Mouse (Mus musculus): ENCODE measurements at regions not wholly inside any gene's neighbourhood (a gene's known extent, or its start where the extent isn't known, plus 50 kb on each side); places are given as distances from the start of the nearest gene placed in this dataset.

DNA sequence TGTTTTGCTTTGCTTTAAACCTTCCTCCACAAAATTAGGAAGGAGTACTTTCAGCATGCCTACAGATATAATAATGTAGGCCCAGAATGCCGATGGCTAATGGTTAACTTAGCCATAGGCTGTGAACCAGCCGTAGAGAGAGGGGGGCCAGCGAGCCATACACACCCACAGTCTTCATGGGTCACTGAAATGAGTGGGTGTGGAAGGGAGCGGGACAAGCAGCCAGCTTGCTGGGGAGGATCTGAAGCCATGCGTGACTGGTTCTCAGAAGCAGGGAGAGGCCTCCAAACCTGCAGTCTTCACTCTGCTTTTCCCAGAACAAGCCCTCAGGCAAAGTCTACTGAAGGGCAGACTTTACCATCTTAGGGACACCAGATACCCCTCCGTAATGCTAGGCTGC is 50.8 kb upstream of the Ptpn13 start:
- intact Hi-C loops (cut with DNase I): no loop called here

DNA sequence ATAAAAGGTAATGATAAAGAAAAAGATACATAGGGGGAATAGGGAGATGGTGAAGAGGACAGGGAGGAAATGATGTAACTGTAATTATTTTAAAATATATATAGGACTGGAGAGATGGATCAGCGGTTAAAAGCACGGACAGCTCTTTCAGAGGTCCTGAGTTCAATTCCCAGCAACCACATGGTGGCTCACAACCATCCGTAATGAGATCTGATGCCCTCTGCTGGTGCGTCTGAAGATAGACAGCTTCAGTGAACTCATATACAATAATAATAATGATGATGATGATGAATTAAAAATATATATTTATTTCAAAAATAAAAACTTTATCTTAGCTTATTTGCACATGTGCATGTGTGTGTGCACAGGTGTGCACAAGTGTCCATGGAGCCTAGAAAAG is 51.9 kb upstream of the Ptpn13 start:
- intact Hi-C loops (cut with DNase I): no loop called here

DNA sequence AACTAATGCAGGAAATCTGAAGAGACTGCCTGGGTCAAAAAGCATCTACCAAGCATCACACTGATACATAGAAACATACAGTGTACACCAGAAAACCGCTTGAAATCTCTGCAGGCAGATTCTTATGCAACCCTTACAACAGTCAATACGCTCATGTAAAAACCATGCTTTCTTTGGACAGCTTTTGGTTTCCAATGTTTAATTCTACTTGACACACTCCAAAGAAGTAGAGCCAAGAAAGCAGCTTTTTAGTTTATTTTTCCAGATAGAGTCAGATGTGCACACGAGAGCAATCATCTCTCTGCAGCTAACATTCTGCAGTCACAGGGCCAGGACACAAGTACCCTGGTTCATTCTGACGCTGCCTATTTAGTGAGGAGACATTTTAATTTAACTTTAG is 54.5 kb upstream of the Ptpn13 start:
- intact Hi-C loops (cut with DNase I): no loop called here

DNA sequence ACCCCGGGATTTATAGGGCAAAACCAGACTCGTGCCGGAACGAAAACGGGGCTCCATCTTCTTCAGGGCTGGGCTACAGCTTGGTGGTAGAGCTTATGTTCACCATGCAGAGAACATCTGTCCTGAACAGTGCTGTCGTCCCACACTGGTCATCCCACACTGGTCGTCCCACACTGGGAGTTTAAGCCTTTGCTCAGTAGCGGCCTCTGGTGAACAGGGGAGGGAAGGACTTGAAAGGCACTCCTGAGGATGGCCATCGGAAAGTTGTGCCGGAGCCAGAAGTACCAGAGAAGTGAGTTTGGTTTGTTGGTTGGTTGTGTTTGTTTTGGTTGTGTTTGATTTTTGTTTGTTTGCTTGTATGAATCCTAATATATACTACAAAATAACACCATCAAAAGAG is 56.0 kb upstream of the Ptpn13 start:
- intact Hi-C loops (cut with DNase I): no loop called here

DNA sequence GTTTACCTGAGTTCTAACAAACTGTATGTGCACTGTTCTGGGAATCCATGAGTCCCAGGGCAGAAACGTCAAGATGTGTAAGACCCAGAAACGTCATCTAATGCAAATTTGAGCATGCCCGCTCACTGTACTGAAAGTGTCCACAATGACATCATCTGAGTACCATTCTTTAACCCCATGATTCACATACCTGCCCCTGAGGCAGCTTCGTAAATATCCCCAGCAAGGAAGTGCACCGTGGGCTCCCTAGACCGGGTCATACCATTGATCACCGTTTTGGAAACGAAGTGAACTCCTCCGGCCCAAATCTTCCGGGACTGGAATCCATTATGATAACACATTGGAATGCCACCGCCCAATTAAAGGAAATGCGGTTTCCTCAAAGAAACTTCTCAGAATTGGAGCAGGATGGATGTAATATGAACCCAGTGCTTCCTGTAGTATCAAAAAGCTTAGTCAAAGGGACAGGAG is 57.8 kb upstream of the Ptpn13 start:
- intact Hi-C loops (cut with DNase I): no loop called here

DNA sequence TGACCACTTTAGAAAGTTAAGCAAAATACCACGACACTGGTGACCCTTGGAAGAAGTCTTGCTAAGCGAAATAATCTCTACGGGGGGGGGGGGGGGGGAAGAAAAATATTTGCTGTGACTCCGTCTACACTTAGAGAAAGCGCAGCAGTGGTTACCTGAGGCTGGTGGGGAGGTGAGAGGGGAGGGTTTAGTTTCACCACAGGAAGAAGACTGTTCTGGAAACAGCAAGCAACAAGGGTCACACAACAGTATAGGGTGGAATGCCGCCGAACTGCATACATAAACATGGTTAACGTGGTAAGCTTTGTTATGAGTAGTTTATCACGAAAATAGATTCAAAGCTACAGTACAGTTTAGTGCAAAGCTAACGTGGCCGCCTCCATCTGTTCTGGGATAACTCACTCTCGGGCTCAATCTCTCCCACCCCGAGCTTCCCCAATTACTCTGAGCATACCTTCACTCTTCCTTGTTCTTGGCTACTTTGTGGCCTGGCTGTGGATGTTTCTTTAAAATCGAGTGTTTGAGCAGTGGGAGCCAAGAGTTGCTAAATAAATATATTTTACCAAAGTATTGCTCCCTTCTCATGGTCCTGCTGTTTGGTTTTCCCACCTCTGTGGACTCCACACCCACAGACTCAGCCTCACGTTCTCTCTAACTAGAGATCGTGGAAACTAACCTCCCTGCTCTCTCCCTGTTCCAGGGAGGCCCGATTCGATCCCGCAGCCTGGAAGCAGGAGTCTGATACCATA is 59.1 kb upstream of the Ptpn13 start:
- intact Hi-C loops (cut with DNase I): no loop called here

DNA sequence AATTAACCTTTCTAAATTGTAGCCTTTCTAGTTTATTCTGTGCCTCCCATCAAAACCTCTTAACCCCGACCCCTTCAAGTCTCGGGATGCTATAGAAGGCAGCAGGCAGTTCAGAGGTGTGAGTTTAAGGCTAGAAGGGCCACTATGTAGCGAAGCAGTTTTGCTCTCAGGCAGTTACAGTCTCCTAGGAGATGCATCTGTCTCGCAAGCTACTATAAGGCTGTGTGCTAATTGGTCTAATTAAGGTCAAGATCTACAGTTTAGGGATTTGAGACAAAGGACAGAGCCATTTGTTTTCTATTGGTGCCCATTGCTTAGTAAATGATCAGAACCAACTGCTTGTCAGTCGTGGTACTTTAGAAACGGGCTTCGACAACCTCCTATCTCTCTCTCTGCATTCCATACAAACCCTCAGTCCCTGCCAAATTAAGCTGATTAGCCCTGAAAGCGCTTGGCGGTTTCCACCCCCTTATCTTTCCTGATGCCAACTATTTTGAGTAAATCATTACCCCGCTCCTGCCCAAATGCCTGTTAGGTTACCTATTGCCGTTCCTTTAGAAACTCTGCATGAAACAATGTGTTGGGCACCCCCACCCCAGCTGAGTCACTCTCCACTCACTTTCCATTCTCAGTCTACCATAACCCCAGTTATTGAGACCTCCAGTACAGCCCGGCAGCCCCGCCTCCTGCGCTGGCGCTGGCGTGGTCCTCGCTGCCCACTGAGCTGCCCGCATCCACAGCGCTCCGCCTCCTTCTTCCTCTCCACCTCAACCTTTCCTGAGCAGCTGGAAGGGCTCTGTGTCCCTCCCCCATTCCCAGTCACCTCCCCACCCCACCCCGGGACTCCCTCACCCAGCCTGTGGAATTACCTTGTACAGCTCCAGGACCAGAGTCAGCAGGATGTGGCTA is 59.9 kb upstream of the Ptpn13 start:
- intact Hi-C loops (cut with DNase I): loop anchor here (5.0 kb wide), 1 partner anchor 382 kb away; no protein-coding TSS in a partner anchor

DNA sequence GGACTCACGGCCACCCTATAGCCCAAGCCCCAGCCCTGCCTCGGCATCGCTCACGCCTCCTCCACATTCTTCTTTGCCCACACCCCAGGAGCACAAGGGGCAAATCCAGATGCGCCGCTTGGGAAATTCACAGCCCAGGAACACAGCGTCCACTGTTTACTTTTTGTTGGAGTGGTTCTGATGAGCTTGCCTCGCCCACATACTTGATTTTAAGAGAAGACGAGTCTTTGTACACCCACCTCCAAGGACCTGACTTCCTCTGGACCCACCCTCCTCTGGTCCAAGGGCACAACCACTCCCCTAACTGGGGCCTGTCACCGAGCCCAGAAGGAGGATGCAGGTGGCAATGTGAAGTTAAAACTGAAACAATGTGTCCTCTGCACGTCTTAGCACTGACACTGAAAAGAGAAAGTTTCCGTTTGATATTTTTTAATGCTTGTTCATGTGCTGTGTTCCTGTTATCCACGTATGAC is 64.2 kb upstream of the Ptpn13 start:
- intact Hi-C loops (cut with DNase I): loop anchor here (5.0 kb wide), 1 partner anchor 386 kb away; no protein-coding TSS in a partner anchor

DNA sequence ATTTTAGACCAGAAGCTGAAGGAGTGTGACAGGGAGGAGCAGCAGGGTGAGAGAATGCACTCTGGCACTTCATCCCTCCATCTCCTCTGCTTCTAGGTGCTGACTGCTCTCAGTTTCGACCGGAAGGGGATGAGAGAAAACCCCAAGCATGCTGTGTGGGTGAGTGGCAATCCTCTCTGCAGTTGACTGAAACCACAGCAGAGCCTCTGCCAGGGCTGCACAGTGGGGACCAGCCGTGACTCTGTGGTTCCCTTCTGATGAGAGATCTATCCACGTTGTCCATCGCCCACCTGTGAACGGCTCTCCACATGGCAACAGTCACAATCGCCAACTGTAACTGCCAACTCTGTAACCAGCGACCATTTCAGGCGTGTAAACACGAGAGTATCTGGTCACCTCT is 64.6 kb upstream of the Ptpn13 start:
- intact Hi-C loops (cut with DNase I): loop anchor here (5.0 kb wide), 1 partner anchor 387 kb away; no protein-coding TSS in a partner anchor

DNA sequence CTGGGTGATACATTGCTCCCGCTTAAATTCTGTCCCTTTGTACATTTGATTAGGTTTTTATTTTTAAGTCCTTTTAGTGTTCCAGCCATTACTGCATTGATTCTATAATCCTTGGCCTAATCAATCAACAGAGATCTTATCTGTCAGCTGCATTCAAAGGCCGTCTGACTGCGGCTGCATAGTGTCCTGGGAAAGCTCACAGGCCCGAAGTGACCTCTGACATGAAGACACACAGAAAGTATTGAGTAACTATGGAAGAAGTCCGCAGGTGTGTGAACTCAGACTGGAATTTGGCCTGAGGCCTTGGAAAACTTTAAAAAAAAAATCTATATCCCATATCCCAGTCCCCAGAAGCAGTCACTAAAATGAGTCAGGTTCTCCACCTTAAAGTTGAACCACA is 67.4 kb upstream of the Ptpn13 start:
- intact Hi-C loops (cut with DNase I): loop anchor here (2.0 to 5.0 kb wide), 2 partner anchors 19 to 300 kb away; partner anchors contain the start of gene 1700016H13Rik

DNA sequence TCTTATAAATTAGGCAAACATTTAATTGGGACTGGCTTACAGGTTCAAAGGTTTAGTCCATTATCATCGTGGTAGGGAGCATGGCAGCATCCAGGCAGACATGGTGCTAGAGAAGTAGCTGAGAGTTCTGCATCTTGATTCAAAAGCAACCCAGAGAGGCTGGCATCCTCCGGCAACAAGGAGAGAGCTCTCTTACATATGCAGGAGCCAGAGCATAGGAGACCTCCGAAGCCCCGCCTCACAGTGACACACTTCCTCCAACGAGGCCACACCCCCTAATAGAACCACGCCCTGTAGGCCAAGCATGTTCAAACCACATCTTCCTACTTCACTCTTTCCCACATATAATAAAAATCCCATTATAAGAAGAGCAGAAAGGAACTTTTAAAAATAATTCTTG is 68.5 kb upstream of the Ptpn13 start:
- intact Hi-C loops (cut with DNase I): loop anchor here (2.0 to 5.0 kb wide), 2 partner anchors 20 to 301 kb away; partner anchors contain the start of gene 1700016H13Rik

DNA sequence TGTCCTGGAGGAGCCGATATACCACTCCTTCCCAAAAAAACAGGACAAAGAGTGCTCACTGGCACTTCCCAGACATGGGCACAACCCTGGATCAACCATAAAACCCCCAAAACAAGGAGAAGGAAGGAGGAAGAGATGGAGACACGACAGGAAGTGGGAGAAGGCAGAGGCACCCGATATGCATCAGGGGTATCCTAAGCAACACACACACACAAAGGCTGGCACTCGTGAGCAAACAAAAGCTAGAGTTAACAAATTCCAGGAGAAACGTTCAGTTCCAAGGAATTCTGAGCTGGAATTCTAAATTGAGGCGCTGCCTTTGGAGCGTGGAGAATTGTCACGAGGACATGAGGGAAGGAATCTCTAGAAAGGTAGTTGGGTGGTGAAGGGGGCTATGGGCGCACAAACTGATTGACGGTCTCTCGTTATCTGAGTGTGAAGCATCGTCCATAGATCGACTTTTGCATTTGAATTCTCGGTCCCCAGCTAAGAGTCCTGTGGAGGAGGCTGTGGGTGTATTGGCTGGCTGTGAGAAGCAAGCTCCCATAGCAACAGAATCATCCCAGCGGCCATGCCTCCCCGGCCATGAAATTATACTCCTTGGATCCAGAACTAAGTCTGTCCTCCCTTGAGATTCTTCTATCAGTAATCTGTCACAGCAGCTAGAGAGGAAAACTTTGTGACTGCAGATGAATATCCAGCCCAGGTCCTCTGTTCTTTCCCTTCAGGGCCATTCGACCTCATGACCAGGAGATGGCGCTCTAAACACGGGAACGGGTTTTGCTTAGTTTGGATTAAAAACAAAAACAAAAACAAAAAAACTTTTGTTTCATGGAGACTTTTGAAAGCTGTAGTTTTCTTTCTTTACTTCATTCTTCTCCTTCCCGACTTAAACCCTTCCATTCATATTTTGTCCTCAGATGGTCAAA is 69.4 kb upstream of the Ptpn13 start:
- intact Hi-C loops (cut with DNase I): loop anchor here (2.0 to 5.0 kb wide), 2 partner anchors 21 to 302 kb away; partner anchors contain the start of gene 1700016H13Rik

DNA sequence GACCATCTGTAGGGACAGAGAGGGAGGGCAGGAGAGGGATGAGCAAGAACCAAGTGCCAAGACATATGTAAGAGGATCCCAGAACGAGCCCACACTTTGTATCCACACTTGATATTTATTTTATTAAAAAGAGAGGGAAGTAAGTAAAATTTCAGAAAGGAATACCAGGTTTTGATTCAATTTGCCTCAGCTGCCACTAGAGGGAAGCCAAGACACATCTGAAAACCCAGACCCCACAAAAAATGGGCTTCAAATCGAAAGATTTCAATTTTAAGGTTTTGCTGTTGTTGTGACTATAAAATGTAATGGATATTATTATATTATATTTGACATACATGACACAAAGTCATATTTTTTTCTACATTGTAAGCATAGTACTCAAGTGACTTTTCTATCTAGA is 81.1 kb upstream of the Ptpn13 start:
- intact Hi-C loops (cut with DNase I): loop anchor here (5.0 to 10.0 kb wide), 2 partner anchors 313 to 581 kb away; partner anchors contain the start of gene 1700016H13Rik

DNA sequence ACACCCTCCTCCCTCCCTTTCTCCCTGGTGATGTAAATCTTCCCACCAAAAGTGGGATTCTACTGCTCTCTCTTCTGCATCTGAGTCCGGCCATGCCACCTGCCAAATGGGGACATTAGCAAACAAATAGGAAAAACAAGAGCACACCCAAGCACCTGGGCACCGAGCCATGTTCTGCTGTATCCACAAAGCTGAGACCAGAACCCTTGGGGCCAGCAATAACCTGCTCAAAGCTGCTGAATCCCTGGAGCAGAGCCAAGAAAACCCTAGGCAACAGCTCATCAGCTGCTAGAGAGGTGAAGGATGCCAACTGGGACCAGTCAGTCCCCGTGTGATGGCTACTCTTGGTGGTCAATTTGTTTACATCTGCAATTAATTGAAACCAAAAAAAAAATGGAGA is 83.5 kb upstream of the Ptpn13 start:
- intact Hi-C loops (cut with DNase I): loop anchor here (5.0 to 10.0 kb wide), 2 partner anchors 316 to 583 kb away; partner anchors contain the start of gene 1700016H13Rik

DNA sequence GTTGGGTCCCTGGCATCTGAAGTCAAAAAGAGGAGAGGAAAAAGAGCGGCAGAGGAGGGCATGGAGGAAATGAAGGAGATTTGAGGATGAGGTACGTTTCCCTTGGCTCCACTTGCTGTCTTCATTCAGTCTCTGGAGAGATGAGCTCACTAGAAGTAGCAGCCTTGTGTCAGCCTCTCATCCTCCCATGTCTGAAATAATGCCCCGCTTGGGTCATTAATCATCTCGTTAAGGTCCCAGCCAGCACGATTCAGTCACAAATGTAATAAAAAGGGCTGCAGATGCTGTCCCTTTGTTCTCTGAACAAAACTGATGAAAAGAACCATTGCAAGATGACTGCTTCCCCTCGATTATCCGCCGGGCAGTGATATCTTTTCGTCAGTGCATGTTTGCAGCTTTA is 84.4 kb upstream of the Ptpn13 start:
- intact Hi-C loops (cut with DNase I): loop anchor here (5.0 to 10.0 kb wide), 2 partner anchors 317 to 584 kb away; partner anchors contain the start of gene 1700016H13Rik

DNA sequence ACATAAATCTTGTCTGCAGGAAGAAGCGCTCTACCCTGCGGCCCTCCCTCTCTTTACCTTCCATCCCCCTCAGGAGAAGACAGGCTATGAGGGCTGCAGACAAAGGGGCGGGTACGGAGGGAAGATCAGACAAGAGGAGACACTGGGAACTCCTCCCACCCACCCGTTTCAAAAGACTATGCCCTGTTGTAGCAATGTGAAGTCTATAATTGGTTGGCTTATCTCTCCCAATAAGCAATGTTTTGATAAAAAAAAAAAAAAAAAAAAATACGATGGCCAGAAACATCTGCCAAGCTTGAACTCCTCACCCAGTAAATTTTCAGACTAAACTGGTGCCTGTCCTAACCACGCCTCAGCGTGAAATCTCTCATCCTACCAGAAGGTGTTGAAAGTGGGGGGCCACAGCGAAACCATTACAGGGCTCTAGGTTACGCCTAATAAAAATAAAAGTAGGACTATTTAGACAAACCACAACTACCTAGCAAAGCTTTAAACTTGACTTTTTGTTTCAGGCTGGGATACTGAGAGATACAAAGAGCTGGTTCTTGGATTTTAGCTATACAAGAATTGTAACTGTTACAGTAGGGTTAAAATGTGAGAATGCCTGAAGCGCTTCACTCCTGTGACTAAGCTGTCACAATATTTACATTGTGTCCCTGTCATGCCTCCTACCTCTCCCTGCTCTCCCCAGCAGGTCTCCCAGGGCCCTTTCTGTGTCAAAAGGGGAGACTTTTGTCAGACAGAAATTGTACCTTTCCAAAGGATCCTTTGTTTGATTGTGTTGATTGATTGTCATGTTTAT is 88.1 kb upstream of the Ptpn13 start:
- intact Hi-C loops (cut with DNase I): no loop called here

DNA sequence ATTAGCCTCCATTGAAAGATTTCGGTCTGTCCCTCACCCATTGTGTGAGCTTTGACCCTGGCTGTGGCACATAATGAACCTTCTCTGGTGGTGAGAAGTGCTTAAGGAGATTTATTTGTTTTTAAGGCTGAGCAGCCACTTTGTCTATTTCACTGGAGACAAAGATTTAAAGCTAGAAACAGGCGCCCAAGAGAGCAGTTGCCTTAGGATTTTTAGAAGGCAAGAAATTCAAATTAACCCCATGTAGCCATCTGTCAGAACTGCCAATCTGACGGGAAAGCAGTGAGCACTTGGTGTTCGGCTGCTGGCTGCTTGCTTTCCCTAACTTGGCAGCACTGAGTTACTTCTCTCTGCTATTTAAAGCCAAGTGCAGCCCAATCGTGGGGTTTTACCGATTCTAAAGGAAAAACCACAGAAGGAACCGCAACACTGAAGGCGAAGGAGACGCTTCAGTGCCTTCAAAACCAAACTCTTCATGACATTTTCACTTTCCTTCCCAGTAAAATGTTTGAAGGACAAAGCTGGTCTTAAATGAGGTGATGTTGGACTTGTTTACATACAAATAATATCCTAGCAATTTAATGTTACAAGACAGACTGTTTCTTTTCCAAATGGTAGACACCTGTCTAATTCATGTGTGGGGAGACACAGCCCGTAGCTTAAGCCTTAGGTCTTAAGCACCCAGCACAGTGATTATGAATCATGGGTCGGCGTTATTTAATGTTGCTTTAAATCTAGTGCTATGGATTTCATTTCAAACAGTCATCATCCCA is 88.9 kb upstream of the Ptpn13 start:
- intact Hi-C loops (cut with DNase I): no loop called here

DNA sequence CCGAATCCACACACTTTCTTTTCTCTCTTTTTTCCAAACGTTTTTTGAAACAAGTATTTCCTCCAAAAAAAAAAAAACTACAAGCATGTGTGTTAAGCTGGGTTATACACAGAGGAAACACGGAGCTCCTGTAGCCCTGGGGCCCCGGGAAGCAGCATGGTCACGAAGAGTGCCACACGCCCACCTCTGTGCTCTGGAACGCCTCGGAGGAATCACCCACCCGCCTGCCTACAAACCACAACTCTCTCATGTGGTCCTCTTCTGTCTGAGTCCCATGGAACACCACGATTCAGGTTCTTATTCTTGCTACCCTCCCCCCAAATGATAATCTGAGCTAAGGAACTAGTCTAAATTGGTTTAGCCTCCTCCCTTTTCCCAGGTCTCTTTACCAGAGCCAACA is 98.6 kb upstream of the Ptpn13 start:
- intact Hi-C loops (cut with DNase I): no loop called here

DNA sequence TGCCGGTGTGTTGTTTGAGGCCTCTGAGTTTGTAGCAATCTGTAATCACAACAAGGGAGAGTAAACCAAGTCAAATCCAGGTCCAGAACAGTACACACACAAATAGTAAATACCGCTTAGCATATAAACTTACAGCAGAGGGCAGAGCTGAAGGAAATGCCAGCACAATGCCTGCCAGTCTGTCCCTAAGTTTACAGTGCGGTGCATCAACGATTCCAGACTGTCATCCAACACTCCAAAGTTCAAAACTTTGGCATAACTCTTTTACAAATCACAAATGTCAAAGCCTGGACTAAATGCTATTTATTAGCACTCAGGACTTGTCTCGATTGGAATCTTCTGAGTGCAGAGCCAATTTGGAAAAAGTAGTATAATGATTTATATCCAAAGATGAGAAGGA is 104.7 kb upstream of the Ptpn13 start:
- intact Hi-C loops (cut with DNase I): no loop called here

Measured in adrenal gland (tissue).